Mouse (Mus musculus): ENCODE measurements around the gene 1110059G10Rik. TPM values are rescaled to one million over a fixed set of nuclear protein-coding genes. Genes with fewer than 3 reads are reported as not detected.

The 1110059G10Rik gene
- total RNA-seq (2021), result 10 to 100 TPM; 20.9 to 22.5 TPM

DNA sequence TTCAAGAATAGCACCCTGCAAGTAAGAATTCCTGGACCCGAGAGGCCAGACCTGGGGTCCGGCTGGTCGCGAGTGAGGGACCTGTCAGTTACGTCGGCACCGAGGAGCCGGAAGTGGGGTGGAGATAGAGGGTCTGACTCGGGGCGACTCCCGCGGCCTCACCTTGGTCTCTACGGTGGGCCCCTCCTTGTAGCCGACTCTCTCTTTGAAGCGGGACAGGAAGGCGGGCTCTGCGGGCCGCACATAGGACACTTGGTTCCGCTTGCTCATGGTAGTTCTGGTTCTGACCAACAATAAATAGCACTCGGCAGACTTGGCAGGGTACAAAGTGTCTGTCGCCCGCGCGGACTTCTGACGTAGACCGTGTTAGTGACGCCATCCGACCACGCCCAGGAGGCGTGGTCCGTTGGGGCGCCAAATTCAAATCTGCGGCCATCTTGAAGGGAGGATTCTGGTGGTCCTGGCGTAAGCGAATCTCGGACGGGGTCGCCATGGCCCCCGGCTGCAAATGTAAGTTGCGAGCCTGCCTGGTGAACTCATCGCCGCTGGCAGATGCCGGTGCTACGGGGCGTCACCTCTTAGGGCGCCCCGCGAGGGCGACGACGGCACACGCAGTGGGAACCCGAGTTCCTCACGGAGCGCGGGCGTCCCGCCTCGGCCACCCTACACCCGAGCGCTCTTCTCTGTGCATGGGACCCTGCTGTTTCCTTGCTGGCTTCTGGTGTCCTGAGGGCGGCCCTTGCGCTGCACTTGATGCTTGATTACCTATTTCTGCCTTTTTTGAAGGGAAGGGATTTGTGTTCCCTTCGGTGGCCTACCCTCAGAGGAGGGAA is at the start of gene 1110059G10Rik, which contains the start of gene Kif15:
Gene 1110059G10Rik, minus strand, starts transcription at position 358 of the 833 bp plus-strand sequence.
Gene Kif15, plus strand, starts transcription at position 404 of the 833 bp plus-strand sequence.
- DNase-seq (ENCODE audit: low spot score in 2 of 2), result peak; percentile 94 to 95

DNA sequence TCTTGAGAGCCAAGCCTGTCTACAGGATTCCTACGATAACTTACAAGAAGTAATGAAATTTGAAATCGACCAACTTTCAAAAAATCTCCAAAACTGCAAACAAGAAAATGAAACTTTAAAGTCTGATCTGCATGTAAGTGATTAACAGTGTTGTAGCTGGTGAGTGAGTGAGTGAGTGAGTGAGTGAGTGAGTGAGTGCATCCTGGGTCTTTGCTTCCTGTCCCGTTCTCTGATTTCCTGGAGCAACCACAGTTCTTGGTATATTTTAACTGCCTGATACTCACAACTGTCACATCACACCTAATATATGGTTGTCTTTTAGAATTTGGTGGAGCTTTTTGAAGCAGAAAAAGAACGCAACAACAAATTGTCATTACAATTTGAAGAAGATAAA is 48.4 kb upstream of the 1110059G10Rik start:
- DNase-seq (ENCODE audit: low spot score in 2 of 2), result no peak
- intact Hi-C loops (cut with DNase I), result no loop called here

More for the DNA sequence above, at the start of gene 1110059G10Rik, which contains the start of gene Kif15:
- intact Hi-C loops (cut with DNase I), result loop anchor here (2.0 to 5.0 kb wide), 2 partner anchors 70 to 84 kb away; partner anchors contain the start of genes Tmem42 and Zfp445

DNA sequence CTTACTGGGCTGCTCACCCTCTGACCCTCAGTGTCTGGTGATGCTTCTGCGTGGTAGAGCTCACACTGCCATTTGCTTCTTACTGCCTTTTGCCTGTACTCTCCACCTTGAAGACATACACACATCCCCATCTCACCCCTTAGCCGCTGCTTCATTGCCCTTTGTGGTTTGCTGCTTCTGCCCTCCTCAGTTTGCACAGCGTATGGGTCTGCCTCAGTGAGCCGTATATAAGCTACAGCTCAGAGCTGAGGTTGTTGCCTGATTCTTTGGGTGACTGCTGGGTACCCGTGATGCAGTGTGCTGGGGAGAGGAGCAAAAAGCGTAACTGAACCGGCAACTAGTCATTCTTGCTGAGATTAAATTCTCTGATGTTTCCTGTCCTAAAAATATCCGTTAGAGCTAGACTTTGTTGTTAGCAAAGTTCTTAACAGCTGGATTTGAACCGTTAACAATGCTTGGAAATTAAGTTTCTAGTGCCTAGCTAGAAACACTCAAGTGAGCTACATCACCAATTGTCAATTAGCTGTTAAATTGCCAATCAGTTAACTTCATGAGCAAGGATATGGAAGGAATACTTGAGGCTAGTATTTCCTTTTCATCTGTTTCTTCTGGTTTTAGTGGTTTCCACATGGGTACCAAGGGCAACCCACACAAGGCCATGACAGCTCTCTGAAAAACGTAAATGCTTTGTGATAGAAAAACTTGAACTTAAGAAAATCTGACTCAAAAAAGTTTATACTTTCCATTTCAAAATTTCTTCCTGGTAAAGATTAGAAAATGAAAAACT is 47.8 kb upstream of the 1110059G10Rik start:
- no peak for DNase-seq (ENCODE audit: low spot score in 2 of 2)
- intact Hi-C loops (cut with DNase I), result no loop called here

DNA sequence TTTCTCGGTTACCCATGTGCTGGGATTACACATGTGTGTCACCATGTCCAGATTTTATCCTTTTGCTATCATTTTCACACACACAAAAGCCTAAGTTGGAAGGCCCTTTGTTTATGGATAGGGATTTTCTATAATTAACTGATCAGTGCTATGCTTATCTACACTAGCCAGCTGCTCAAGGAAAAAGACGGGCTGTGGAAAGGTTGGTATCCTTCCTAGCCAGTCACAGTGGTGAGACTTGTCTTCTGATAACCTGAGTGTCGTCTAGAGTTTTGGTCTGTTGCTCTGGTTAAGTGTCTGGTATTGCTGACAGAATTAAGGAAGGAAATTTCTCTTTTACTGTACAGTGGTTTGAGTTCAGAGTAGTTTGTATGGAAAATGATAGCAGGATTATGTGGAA is 21.9 kb downstream of the 1110059G10Rik start:
- intact Hi-C loops (cut with DNase I), result no loop called here
- DNase-seq (ENCODE audit: low spot score in 2 of 2), result no peak

DNA sequence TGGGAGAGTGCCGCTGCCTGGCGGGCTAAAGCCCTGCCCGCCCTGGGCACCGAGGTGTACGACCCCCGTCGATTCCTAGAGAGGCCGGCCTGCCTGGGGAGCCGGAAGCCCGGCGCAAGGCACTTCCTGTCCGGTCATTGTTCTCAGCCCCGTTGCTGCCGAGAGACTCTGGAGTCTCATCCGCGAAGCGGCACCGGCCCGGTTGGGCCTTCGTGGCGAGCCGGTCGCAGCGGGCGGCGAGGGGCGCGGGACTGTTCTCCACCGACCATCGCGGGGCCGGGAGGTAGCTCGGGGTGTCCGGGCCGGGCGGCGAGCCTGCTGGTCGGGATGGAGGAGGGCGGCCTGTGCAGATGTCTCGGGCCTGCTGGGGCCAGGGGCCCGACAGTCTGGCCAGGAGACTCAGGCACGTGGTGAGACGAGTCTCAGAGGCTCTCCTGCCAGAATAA is 27.8 kb downstream of the 1110059G10Rik start, which contains the start of gene Zfp105:
Gene Zfp105, plus strand, starts transcription at position 137 of the 446 bp plus-strand sequence.
- intact Hi-C loops (cut with DNase I), result no loop called here

DNA sequence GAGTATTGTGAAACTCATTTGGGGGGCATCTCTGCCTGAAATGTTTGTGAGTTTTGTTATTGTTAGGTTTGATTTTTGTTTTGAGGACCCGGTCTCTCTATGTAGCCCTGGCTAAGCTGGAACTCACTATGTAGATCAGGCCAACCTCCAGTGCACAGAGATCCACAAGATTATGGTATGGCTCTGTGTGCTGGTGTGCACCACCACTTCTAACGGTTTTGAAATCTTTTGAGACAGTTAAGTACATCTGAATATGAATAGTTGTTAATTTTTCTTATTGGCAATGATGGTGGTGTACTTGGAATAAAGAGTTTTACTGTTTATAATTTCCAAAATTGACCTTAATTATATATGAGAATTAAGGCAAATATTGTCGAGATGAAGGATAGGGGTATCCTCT is 28.4 kb downstream of the 1110059G10Rik start:
- intact Hi-C loops (cut with DNase I), result no loop called here
- DNase-seq (ENCODE audit: low spot score in 2 of 2), result no peak

More for the DNA sequence above, 27.8 kb downstream of the 1110059G10Rik start, which contains the start of gene Zfp105:
- peak; percentile 60 to 71 for DNase-seq (ENCODE audit: low spot score in 2 of 2)

DNA sequence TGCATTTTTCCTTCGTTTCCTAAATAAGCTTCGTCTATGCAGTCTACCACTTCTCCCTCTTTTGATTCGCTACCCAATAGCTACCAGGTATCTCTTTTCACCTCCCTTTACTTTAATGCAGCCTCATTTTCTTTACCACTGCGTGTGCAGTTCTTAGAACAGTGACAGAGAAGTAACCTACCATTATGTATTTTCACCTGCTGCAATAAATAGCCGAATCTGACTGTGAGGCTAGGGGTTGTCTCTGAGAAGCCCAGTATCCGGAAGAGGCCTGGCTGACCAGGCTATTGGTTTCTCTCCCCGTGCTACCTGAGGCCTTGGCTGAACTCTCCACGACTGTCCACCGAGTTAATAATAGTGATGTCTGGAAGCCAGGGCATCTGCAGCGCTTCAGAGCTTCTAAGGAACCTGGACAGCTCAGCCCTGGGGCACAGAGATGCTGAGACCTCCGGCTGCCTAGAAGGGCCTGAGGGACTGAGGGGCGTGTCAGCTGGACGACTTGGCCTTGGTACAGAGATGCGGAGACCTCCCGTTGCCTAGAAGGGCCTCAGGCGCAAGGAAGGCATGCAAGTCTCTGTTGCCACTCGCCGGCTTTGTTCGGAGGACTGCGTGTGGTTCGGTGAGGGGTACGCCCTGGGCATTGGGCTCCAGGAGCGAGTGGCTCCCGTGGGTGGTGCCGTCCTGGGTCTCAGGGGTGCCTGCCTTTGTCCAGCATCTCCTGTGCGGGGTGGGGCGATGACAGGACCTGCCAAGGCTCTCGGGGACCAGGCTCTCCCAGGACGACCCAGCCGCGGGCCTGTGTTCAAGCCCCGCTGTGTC is 47.9 kb downstream of the 1110059G10Rik start:
- intact Hi-C loops (cut with DNase I), result no loop called here
- DNase-seq (ENCODE audit: low spot score in 2 of 2), result peak; percentile 32

DNA sequence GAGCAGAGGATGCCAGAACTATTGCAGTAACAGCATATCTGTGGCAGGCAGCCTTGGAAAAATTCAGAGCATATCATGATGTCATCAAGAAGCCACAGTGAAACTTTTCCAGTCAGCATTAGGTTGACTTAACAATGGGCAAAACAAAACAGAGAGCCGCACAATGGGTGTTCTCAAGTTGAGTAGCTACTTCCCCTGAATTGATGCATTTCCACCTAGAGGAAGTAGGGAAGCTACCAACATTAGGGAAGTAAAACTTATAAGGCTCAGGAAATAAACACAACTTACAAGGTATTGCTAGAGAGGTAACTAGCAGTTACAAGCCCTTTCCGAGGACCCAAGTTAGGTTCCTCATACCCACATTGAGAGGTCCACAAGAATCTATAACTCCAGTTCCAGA is 49.8 kb downstream of the 1110059G10Rik start:
- intact Hi-C loops (cut with DNase I), result no loop called here
- DNase-seq (ENCODE audit: low spot score in 2 of 2), result no peak

Other genes starting within 250 kb of the 1110059G10Rik start
- not detected for gene Topaz1, start 203.7 kb downstream of the 1110059G10Rik start, total RNA-seq (2021)
- gene Tcaim, start 145.5 kb downstream of the 1110059G10Rik start, total RNA-seq (2021), result 10 to 100 TPM; 17.0 to 19.7 TPM
- gene Gm35549, start 107.0 kb downstream of the 1110059G10Rik start, total RNA-seq (2021), result not detected
- 100 to 1,000 TPM; 151 to 172 TPM for gene Zfp445, start 85.0 kb downstream of the 1110059G10Rik start, total RNA-seq (2021)
- gene Zkscan7, start 65.3 kb downstream of the 1110059G10Rik start, total RNA-seq (2021), result 1 to 10 TPM; 4.1 to 5.0 TPM
- gene Zfp105, start 27.9 kb downstream of the 1110059G10Rik start, total RNA-seq (2021), result 1 to 10 TPM; 7.0 to 7.2 TPM
- under 1 TPM; 0.46 to 0.48 TPM for gene Kif15, start within 50 bp of the 1110059G10Rik start, total RNA-seq (2021)
- 10 to 100 TPM; 23.0 to 31.4 TPM for gene Tmem42, start 70.3 kb upstream of the 1110059G10Rik start, total RNA-seq (2021)
- 1 to 10 TPM; 1.3 to 2.2 TPM for gene Tgm4, start 83.7 kb upstream of the 1110059G10Rik start, total RNA-seq (2021)
- 10 to 100 TPM; 67.1 to 68.9 TPM for gene Zdhhc3, start 162.2 kb upstream of the 1110059G10Rik start, total RNA-seq (2021)
- gene Exosc7, start 162.2 kb upstream of the 1110059G10Rik start, total RNA-seq (2021), result 10 to 100 TPM; 39.3 to 43.1 TPM
- 1 to 10 TPM; 3.6 to 3.7 TPM for gene Clec3b, start 199.9 kb upstream of the 1110059G10Rik start, total RNA-seq (2021)